Mouse (Mus musculus): ENCODE measurements at regions not wholly inside any gene's neighbourhood (a gene's known extent, or its start where the extent isn't known, plus 50 kb on each side); places are given as distances from the start of the nearest gene placed in this dataset.

DNA sequence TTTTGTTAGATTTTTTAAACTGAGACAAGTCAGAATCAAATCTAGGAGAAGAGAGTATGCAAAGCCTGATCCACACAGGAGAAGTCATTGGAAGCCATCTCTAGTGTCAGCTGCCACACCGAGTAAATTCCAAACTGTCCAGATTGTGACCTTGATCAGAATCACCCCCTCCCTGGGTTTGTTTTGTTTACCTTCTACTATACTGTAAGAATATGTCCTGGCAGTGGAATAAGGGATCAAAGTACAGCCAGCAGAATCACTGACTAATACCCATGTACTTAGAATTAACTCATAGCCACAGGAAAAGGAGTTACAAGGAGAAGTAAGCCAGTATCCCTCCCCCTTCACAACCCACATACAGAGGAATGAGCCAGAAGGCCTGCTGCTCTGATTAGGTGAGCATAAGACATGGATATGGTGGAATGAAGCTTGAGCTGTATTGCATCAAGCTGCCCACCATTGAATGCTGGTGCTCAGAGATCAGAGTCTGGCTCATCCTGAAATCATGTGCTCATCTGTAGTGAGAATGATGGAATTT is 70.9 kb upstream of the Bmper start:
- DNase-seq (ENCODE audit: low read depth, low spot score) = no peak
- Histone ChIP-seq H3K27me3 (ENCODE audit: control insufficient read depth, insufficient read depth, low read length, poor library complexity, severe bottlenecking) (no peaks in the 10 kb centered on the region), H3K36me3 (ENCODE audit: control insufficient read depth, insufficient read depth, low read length, poor library complexity, severe bottlenecking) (no peaks in the 10 kb centered on the region)

DNA sequence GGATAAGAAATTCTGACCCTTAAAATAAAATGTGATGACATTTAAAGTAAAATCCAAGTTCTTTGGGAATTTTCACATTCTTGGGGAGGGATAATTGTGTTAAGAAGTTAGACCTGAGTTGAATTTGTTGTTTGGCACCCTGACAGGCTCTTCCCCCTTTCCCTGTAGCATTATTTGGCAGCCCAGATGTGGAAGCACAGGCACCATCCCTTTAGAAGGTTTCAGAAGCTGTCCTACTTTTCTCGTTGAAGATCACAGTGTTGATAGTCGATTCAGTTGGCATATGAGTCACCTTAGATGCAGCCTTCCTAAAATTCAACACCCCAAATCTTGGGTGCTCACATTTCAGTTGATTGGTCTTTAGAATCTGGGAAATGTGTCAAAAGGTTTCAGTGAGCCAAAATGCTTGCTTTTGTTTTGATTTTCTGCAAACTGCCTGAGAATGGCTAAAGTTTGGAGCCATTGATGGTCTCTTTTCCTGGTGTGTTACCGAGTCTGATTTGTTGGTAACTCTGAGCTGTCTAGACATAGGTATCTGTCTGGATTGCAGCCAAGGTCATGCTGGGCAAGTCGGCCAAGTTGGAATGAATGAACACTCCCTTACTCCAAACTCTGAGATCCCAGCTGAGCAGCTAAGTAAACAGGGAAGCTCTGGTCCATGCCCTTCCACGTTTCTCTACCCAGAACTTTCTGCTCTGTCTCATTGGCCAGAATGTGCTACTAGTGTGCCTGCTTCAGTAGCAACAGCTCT is 65.9 kb upstream of the Bmper start:
- Histone ChIP-seq H3K36me3 (ENCODE audit: control insufficient read depth, insufficient read depth, low read length, poor library complexity, severe bottlenecking) (no peaks in the 10 kb centered on the region), H3K27me3 (ENCODE audit: control insufficient read depth, insufficient read depth, low read length, poor library complexity, severe bottlenecking) (no peaks in the 10 kb centered on the region)
- DNase-seq (ENCODE audit: low read depth, low spot score) = no peak

GRCm38 (mm10) chr9:23158499-23158898 is 64.4 kb upstream of the Bmper start:
- H3K27me3 ChIP-seq (ENCODE audit: control insufficient read depth, insufficient read depth, low read length, poor library complexity, severe bottlenecking) = no peaks in the 10 kb centered on the region

GRCm38 (mm10) chr9:23161346-23161745 is 61.5 kb upstream of the Bmper start:
- no peaks in the 10 kb centered on the region for H3K36me3 ChIP-seq (ENCODE audit: control insufficient read depth, insufficient read depth, low read length, poor library complexity, severe bottlenecking)
- DNase-seq (ENCODE audit: low read depth, low spot score) = no peak
- H3K27me3 ChIP-seq (ENCODE audit: control insufficient read depth, insufficient read depth, low read length, poor library complexity, severe bottlenecking) = no peaks in the 10 kb centered on the region

More at GRCm38 (mm10) chr9:23158499-23158898, 64.4 kb upstream of the Bmper start:
- no peak for DNase-seq (ENCODE audit: low read depth, low spot score)
- H3K36me3 ChIP-seq (ENCODE audit: control insufficient read depth, insufficient read depth, low read length, poor library complexity, severe bottlenecking) = no peaks in the 10 kb centered on the region

DNA sequence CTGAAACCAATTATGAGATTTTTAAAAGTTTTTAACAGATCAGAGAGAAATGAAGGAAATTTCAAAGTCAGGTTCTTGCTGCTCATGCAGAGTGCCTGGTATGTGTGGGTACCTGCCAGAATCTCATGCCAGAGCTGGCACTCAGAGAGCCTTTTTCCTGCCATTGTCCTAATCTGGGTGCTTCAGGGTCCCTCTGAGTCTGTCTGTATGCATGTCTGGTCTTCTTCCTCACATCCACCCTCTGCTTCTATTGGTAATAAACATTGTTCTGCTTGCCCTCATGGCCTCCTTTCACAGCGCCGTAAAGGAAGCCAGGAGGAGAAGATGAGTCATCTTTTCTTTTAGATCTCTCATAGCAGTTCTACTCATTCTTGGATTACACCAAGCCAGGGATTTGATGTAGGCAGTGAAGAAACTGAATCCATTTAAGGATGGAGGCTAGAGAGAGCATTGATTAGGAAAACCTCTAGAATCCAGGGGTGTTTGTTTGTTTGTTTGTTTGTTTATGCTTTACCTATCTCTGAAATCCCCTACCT is 55.8 kb upstream of the Bmper start:
- no peak for DNase-seq (ENCODE audit: low read depth, low spot score)
- H3K36me3 ChIP-seq (ENCODE audit: control insufficient read depth, insufficient read depth, low read length, poor library complexity, severe bottlenecking) = no peaks in the 10 kb centered on the region
- H3K27me3 ChIP-seq (ENCODE audit: control insufficient read depth, insufficient read depth, low read length, poor library complexity, severe bottlenecking) = no peaks in the 10 kb centered on the region

- no peak for DNase-seq (ENCODE audit: low read depth, low spot score)
- H3K27me3 ChIP-seq (ENCODE audit: control insufficient read depth, insufficient read depth, low read length, poor library complexity, severe bottlenecking) = no peaks in the 10 kb centered on the region
- H3K36me3 ChIP-seq (ENCODE audit: control insufficient read depth, insufficient read depth, low read length, poor library complexity, severe bottlenecking) = no peaks in the 10 kb centered on the region
These were observed 55.2 kb upstream of the Bmper start for GRCm38 (mm10) chr9:23167716-23168115.

DNA sequence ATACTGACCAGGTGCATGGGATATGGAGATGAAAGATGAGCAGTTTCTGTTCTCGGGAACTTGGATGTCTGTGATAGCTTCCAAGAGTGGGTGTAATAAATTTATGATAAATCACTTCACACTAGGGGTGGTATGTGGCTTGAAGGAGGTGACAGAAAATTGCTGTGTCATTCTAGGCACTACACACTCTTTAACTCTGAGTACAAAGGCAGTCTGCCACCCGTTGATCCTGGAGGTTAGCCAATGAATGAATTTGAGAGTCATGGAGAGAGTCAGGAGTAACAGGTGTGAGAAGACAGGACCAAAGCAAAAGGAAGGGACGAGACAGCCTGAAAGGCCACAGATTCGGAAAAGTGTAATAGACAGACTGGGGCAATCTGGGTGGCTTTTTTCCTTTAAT is 54.7 kb upstream of the Bmper start:
- H3K36me3 ChIP-seq (ENCODE audit: control insufficient read depth, insufficient read depth, low read length, poor library complexity, severe bottlenecking) = no peaks in the 10 kb centered on the region
- H3K27me3 ChIP-seq (ENCODE audit: control insufficient read depth, insufficient read depth, low read length, poor library complexity, severe bottlenecking) = no peaks in the 10 kb centered on the region
- DNase-seq (ENCODE audit: low read depth, low spot score) = no peak

GRCm38 (mm10) chr9:23171361-23171760 is 51.5 kb upstream of the Bmper start:
- DNase-seq (ENCODE audit: low read depth, low spot score) = no peak
- Histone ChIP-seq H3K27me3 (ENCODE audit: control insufficient read depth, insufficient read depth, low read length, poor library complexity, severe bottlenecking) (no peaks in the 10 kb centered on the region), H3K36me3 (ENCODE audit: control insufficient read depth, insufficient read depth, low read length, poor library complexity, severe bottlenecking) (no peaks in the 10 kb centered on the region)
